Mouse (Mus musculus): ENCODE data around the gene Dpf3.

Dpf3 gene

DNA sequence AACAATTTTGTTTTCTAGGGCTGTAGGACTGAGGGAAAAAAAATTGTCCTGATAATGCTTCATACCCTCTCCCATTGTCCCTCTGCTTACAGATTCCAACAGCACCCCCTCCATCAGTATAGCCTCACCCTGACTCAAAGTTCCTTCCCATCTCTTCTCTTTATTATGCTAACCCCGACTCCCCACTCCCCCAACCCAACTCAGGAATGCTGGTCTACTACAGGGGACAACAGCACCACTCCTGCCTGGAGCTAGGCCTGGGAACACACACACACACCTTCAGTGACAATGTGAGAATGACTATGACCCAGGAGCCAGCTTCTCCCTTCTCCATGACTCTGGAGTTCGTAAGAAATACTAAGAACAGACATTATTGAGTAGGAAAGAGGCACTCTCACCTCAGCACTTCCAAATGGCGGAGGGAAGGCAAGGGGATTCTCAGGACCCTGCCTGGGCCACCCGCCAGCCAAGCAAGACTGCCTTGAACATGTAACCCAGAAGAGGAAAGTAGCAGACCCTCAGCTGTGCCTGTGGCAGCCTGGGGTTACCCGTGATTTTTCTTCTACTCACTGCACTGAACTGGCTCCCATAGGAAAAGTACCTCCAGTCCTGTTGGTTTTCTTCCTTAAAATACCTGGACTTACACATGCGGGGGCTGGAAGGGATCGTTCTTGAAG lies 276.2 kb downstream of the Dpf3 start:
- DNase-seq (ENCODE audit: low read depth, low spot score), result no peak

GRCm38 (mm10) chr12:83210735-83211134 lies 276.8 kb downstream of the Dpf3 start:
- no peak for DNase-seq (ENCODE audit: low read depth, low spot score)

DNA sequence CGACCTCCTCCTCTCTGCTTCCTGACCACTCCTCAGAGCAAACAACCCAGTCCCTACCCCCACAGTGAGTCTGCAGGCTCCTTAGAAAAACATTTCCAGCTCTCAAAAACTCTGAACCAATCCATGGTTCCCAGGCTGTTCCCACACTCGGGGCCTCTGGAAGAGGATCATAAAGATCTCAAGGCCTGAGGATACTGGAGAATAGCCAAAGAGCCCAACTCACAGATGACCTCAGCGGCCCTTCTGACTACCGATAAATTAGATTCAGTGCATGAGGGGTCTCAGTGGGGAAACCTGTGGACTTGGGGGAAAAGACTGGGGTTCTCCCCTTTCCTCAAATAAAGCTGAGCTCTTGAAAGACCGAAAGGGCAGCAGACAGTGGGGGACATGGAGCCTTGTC lies 277.2 kb downstream of the Dpf3 start:
- DNase-seq (ENCODE audit: low read depth, low spot score), result no peak

GRCm38 (mm10) chr12:83209461-83209860 lies 278.1 kb downstream of the Dpf3 start:
- DNase-seq (ENCODE audit: low read depth, low spot score), result no peak

- DNase-seq (ENCODE audit: low read depth, low spot score), result no peak
Observed at GRCm38 (mm10) chr12:83208841-83209240, 278.7 kb downstream of the Dpf3 start.

DNA sequence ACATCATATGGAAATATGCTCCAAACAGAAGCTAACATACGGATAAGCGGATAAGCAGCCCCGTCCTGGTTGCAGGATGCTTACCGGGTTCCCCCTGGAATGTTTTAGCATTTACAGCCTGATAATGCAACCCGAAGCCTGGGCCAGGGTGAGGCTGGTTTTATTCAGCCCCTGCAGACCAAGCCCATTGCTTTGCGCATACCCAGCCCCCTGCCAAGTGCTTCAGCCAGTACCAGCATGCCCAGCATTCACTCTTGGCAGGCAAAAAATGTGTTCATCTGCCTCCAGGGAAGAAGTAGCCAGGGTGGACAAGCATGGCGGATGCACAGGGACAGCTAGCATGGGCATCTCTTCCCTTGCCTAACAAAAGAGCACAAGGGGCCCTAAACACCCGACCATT lies 279.5 kb downstream of the Dpf3 start:
- DNase-seq (ENCODE audit: low read depth, low spot score), result no peak

DNA sequence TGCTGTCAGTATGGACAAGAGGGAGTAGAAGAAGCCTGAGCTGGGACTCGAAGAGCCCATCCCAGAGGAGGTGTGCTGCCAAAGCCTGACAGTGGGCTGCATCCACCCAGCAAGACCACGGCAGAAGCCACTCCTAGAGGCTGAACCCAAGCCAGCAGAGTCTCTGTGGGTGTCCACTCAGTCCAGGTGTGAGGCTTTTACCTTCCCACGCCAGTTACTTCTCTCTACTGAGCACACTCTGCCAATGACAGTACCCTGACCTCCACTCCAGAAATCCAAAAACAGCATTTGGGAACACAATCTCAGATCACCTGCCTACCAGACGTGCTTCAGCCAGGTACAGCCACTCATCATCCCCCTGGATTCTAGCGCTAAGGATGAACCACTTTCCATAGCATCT lies 280.0 kb downstream of the Dpf3 start:
- no peak for DNase-seq (ENCODE audit: low read depth, low spot score)

DNA sequence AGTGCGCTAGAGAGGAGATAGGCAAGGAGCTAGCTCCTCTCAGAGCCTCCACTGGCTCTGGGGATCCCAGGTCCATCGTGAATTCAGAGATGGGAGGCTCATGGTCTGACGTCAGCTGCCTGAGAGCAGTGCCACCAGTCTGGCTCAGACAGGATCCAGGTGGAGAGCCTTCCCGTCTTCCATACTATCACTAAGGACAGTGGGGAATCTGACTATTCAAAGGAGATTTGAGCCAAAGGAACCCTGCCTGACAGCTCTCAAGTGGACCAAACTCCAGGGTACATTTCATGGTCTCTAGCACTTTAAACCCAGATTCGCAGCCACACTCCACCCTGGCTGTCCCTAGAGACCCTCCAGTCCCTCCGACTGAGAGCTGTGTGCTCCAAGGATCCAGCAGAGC lies 280.6 kb downstream of the Dpf3 start:
- DNase-seq (ENCODE audit: low read depth, low spot score), result no peak

DNA sequence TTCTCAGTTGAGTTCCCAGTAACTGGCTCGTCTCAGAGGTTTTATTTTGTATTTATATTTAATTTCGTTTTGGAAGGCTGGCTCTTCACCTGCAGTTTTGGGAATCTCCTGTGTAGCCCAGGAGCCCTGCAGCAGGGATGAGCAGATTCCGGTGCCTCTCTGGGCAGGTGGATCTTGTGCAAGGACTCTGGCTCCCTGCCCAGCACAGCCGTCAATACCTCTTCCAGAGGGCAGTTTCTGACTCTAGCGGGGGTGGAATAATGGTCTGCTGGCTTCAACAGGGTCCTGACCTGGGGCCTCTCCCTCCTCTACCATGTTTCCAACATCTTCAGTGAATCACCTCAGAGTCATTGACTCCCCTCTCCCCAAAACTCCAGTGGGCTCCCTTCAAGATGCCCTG lies 283.2 kb downstream of the Dpf3 start:
- DNase-seq (ENCODE audit: low read depth, low spot score), result no peak

DNA sequence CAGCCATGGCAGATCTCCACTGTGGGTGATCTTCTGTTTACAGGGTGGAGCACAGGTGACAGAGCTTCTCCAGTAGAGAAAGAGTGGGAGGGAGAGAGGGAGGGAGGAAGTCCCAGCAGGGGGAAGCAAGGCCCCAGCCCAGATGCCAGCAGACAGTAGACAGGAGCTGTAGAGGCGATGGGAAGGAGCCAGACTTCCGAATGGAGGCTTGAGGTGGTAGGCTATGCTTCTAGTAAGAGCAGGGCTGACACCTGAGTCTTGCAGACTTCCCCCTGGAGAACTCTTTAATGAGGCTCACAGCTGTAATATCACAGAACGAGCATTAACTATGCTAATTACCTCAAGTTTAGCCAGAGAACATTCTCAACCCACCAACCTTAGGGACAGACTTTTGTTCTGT lies 285.8 kb downstream of the Dpf3 start:
- DNase-seq (ENCODE audit: low read depth, low spot score), result no peak

DNA sequence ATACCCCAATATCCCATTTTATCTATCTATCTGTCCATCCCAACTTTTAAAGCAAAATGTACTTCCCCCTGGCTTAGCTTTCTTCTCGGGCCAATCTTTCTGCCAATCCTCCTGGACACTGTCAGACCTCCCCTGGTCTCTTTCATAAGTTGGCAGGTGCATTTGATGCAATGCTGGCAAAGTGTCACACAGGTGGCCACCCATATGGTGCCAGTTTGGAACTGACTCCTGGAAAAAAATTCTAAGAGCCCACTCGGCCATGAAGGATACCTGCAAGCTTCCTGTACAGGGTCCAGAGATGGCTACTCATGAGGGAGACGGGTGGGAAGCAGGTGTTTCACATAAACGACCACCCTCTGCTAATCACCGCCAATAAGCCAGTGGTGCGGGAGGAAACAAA lies 307.0 kb downstream of the Dpf3 start:
- no peak for DNase-seq (ENCODE audit: low read depth, low spot score)

- DNase-seq (ENCODE audit: low read depth, low spot score), result no peak
Observed at GRCm38 (mm10) chr12:83179860-83180259, 307.7 kb downstream of the Dpf3 start.

GRCm38 (mm10) chr12:83178770-83179169 lies 308.7 kb downstream of the Dpf3 start:
- DNase-seq (ENCODE audit: low read depth, low spot score), result no peak

GRCm38 (mm10) chr12:83169495-83170209 lies 317.9 kb downstream of the Dpf3 start:
- no peak for DNase-seq (ENCODE audit: low read depth, low spot score)

DNA sequence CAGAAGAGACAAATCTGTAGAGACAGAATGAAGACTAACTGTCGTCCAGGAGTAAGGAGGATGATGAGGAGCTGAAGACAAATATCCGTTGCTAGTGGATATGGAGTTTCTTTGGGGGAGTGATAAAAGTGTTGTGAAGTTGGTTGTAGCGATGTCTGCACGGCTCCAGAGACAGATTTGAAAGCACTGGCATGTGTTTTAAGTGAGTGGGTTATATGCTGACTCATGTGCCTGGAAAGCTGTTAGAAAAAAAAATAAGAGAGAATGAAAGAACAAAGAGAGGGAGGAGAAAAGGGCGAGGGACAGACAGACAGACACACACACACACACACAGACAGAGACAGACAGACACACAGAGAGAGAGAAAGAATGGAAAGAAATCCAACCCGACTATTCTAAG lies 319.2 kb downstream of the Dpf3 start:
- DNase-seq (ENCODE audit: low read depth, low spot score), result no peak

DNA sequence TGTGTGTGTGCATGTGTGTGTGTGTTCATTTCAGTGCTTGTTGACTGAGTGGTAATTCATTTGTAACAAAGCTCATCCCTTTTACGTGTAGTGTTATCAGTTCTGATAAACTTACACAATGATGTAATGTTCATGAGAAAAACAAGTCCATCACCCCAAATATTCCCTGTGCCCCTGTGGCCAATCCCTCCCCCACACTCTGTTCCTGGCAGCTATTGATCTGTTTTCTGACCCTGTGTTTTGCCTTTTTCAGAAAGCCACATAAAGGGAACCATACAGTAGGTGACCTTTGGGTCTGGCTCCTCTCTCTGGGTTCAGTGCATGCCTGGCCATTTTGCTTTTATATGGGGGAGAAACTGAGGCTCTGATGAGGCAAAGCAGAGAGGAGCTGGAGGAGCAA lies 322.5 kb downstream of the Dpf3 start:
- DNase-seq (ENCODE audit: low read depth, low spot score), result no peak

Data from embryo, embryonic 11.5 days (tissue).